Mouse (Mus musculus): ENCODE measurements around the gene Tbx22.

DNA sequence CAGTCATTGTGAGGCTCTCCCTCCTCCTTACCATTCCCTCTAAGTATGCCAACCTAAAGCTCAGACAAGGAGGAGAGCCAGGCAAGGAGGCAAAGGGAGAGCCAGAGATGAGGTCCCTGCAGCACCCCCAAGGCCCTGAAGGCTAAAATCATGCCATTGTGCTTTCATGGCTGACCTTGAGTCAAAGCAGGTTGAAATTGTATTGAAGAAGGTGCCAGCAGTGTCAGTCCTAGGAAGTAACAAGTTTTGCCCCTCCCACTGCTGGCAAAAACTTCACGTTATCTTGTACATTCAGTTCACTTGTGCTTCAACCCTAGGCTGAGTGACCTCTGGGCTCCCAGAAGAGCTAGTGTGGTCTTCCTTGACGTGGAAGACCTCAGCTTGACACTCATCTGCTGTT, at the start of gene Tbx22:
- TF ChIP-seq CTCF (IDR thresholded peaks at IDR 0.05; ENCODE audit: extremely low read depth, insufficient read depth, low read length) (no peak), POLR2A (IDR thresholded peaks at IDR 0.05; ENCODE audit: extremely low read depth, insufficient read depth, low read length) (no peak)
